Comparison of ENCODE assay signal across 20 mouse cellular contexts in the genomic region with DNA sequence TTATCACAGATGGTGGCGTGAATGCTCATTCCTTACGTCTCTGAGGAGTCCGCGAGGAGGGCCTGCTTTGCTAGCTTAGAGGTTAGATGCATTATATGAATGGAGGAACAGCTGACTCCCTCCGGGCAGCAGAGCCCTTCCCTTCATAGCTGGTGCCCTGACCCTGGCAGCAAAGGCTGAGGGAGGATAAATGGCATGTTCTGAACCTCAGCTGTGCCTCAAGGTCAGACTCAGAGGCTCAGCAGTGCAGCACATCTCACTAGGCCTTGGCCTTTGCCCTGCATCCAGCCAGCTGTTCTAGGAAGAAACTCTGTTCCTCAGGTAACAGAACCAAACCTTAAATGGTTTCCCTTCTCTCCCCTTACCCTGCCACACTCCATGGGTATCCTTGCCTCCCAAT. TPM values are rescaled to one million over a fixed set of nuclear protein-coding genes. Genes with fewer than 3 reads are reported as not detected.
A peak's percentile ranks its signal among the peaks of the same experiment; 100 is the strongest.
DNase-seq lines count a peak whose midpoint lies in the region; TF ChIP-seq lines count a peak whose summit lies in the region.
"Had no signal": no experiment of that assay in that cellular context is flagged by ENCODE, and none has a peak within 500 bp of the region (broad histone marks: within the 10 kb centered on the region; RNA-seq: fewer than 3 reads in every experiment).

No protein-coding gene starts in this region.

- H3K27ac ChIP-seq in gastrocnemius, adult 2 months: no peak overlapping the region
- H3K27ac ChIP-seq: embryonic facial prominence, embryonic 12.5 days; forebrain, embryonic 15.5 days; heart, embryonic 13.5 days; hindbrain, embryonic 12.5 days had no signal

- no peak overlapping the region for H3K4me3 ChIP-seq in gastrocnemius, adult 2 months
- H3K4me3 ChIP-seq: embryonic facial prominence, embryonic 12.5 days; forebrain, embryonic 15.5 days; heart, embryonic 13.5 days; hindbrain, embryonic 12.5 days had no signal

- intact Hi-C loops in gastrocnemius, adult 2 months (cut with DNase I): no loop called here

- DNase-seq in adrenal gland, adult (ENCODE audit: inconsistent age in 2 of 2, low spot score in 1 of 2): peak; percentile 75 to 77
- DNase-seq in adrenal gland, postnatal 4 days (ENCODE audit: low spot score in 2 of 2): no peak
- DNase-seq in kidney, postnatal 36 days: peak; percentile 18 to 35
- no peak for DNase-seq in kidney, adult 11 months
- peak; percentile 48 for DNase-seq in adrenal gland, adult 2 months
- DNase-seq in adrenal gland, postnatal 25 days: peak; percentile 17
- DNase-seq in gastrocnemius, adult 2 months: no peak
- DNase-seq in frontal cortex, adult 2 months (ENCODE audit: extremely low spot score in 1 of 2, low spot score in 1 of 2): no peak
- DNase-seq: B cell, adult 2 months; cerebellum, adult 11 months; cerebellum, adult 8-10 months; cerebellum, postnatal 14 days; embryo, embryonic 11 days; gastrocnemius, postnatal 14 days; heart, postnatal 4 days had no signal

- no peak for TF ChIP-seq CTCF in gastrocnemius, adult 2 months (IDR thresholded peaks at IDR 0.05)

RNA-seq across cellular contexts. Expression of gene Gpr160, which starts 12.4 kb away (rescaled TPM):
- 1 to 10 TPM; 2.3 to 2.7 TPM for total RNA-seq in adrenal gland, postnatal 4 days (2021)
- total RNA-seq in adrenal gland, adult 2 months (2021): 1 to 10 TPM; 1.0 to 1.3 TPM
- polyA plus RNA-seq in adrenal gland, adult 2 months (2012; rRNA removed): 2.1 and 2.4 TPM in 2 replicates
- total RNA-seq in adrenal gland, postnatal 25 days (2021): 0.67 and 0.91 TPM in 2 replicates
- total RNA-seq in gastrocnemius, adult 2 months (2021): under 1 TPM; 0.22 to 0.33 TPM
- 1.4 and 2.0 TPM in 2 replicates for polyA plus RNA-seq in frontal cortex, adult 2 months (2012; rRNA removed)
- polyA plus RNA-seq: G1E had no signal

Comparison
In these comparisons a context has a peak if more than half of its experiments do, and no peak if none do; other contexts are left out.
1. DNase-seq: peak in adrenal gland, adult (2 of 2), kidney, postnatal 36 days (2 of 2), adrenal gland, adult 2 months (single experiment) and adrenal gland, postnatal 25 days (single experiment); none in adrenal gland, postnatal 4 days (0 of 2), kidney, adult 11 months (single experiment), gastrocnemius, adult 2 months (single experiment) and frontal cortex, adult 2 months (0 of 2).